Mouse (Mus musculus): ENCODE measurements at regions not wholly inside any gene's neighbourhood (a gene's known extent, or its start where the extent isn't known, plus 50 kb on each side); places are given as distances from the start of the nearest gene placed in this dataset.
A peak's percentile ranks its signal among the peaks of the same experiment; 100 is the strongest.
"Not testable (repeated sequence)": the region's sequence is repeated elsewhere in the genome, so short reads cannot be mapped to it uniquely, and the experiment has no call there.

GRCm38 (mm10) chr4:55203731-55204710 lies 145.8 kb upstream of the Rad23b start:
- DNase-seq, result no peak

GRCm38 (mm10) chr4:55206226-55206625 lies 143.6 kb upstream of the Rad23b start:
- DNase-seq, result no peak

GRCm38 (mm10) chr4:55207749-55208385 lies 142.0 kb upstream of the Rad23b start:
- DNase-seq, result no peak

- DNase-seq, result no peak
Measured at GRCm38 (mm10) chr4:55208386-55209345, 141.2 kb upstream of the Rad23b start.

- DNase-seq, result no peak
Measured at GRCm38 (mm10) chr4:55215425-55216174, 134.2 kb upstream of the Rad23b start.

GRCm38 (mm10) chr4:55216175-55216545 lies 133.7 kb upstream of the Rad23b start:
- no peak for DNase-seq

- DNase-seq, result no peak
Measured at GRCm38 (mm10) chr4:55225766-55226165, 124.1 kb upstream of the Rad23b start.

GRCm38 (mm10) chr4:55227394-55227793 lies 122.4 kb upstream of the Rad23b start:
- no peak for DNase-seq

GRCm38 (mm10) chr4:55231522-55231921 lies 118.3 kb upstream of the Rad23b start:
- peak; percentile 12 for DNase-seq

GRCm38 (mm10) chr4:55237856-55238255 lies 112.0 kb upstream of the Rad23b start:
- peak; percentile 53 for DNase-seq

- peak; percentile 71 for DNase-seq
Measured at GRCm38 (mm10) chr4:55240450-55240849, 109.4 kb upstream of the Rad23b start.

- no peak for DNase-seq
Measured at GRCm38 (mm10) chr4:55242331-55242730, 107.5 kb upstream of the Rad23b start.

GRCm38 (mm10) chr4:55243091-55244058 lies 106.5 kb upstream of the Rad23b start:
- no peak for DNase-seq

- DNase-seq, result no peak
Measured at GRCm38 (mm10) chr4:55245789-55246188, 104.1 kb upstream of the Rad23b start.

GRCm38 (mm10) chr4:55250334-55250733 lies 99.5 kb upstream of the Rad23b start:
- no peak for DNase-seq

GRCm38 (mm10) chr4:55251546-55251945 lies 98.3 kb upstream of the Rad23b start:
- no peak for DNase-seq

GRCm38 (mm10) chr4:55253769-55254168 lies 96.1 kb upstream of the Rad23b start:
- DNase-seq, result no peak

- DNase-seq, result no peak
Measured at GRCm38 (mm10) chr4:55271965-55272630, 77.7 kb upstream of the Rad23b start.

GRCm38 (mm10) chr4:55276300-55276952 lies 73.4 kb upstream of the Rad23b start:
- DNase-seq, result no peak

GRCm38 (mm10) chr4:55279351-55279750 lies 70.5 kb upstream of the Rad23b start:
- DNase-seq, result not testable (repeated sequence)

All from thymus, postnatal 25 days (tissue).